Mouse (Mus musculus) liver, embryonic 12.5 days (tissue): ENCODE measurements around the gene Cyp2ab1. TPM values are rescaled to one million over a fixed set of nuclear protein-coding genes. Genes with fewer than 3 reads are reported as not detected.
A peak's percentile ranks its signal among the peaks of the same experiment; 100 is the strongest.
"Not testable (repeated sequence)": the region's sequence is repeated elsewhere in the genome, so short reads cannot be mapped to it uniquely, and the experiment has no call there.

Experiments used
- ATAC-seq: fragments of 200-750 bp; cut with Nextera tagmentation; 2 replicates; pipeline ENCODE4 v1.8.0; 2017; ENCODE audit warnings: moderate number of reproducible peaks, mild to moderate bottlenecking, moderate library complexity
- H3K27ac ChIP-seq: fragments of 300-500 bp; sonication (generic); 2 replicates; pipeline ENCODE4 v1.5.1; 2016; ENCODE audit warnings: mild to moderate bottlenecking
- H3K27me3 ChIP-seq: fragments of 300-500 bp; sonication (generic); replicated peaks from 2 replicates; pipeline ENCODE4 v1.6.1; 2016; ENCODE audit warnings: mild to moderate bottlenecking, moderate library complexity
- H3K36me3 ChIP-seq: fragments of 300-500 bp; sonication (generic); 2 replicates; pipeline ENCODE4 v1.6.1; 2016; ENCODE audit warnings: mild to moderate bottlenecking, moderate library complexity
- H3K4me1 ChIP-seq: fragments of 300-500 bp; sonication (generic); 2 replicates; pipeline ENCODE4 v1.6.1; 2016
- H3K4me2 ChIP-seq: fragments of 300-500 bp; sonication (generic); 2 replicates; pipeline ENCODE4 v1.6.1; 2016; ENCODE audit warnings: mild to moderate bottlenecking, moderate library complexity
- H3K4me3 ChIP-seq: fragments of 300-500 bp; sonication (generic); 2 replicates; pipeline ENCODE4 v1.5.1; 2016; ENCODE audit warnings: mild to moderate bottlenecking, moderate library complexity
- H3K9ac ChIP-seq: fragments of 300-500 bp; sonication (generic); 2 replicates; pipeline ENCODE4 v1.6.1; 2016; ENCODE audit warnings: mild to moderate bottlenecking, moderate library complexity
- H3K9me3 ChIP-seq: fragments of 300-500 bp; sonication (generic); replicated peaks from 2 replicates; pipeline ENCODE4 v1.6.1; 2016; ENCODE audit warnings: mild to moderate bottlenecking, moderate library complexity
- WGBS: fragments of 180-500 bp; shearing (Covaris S2); methylation state at CpG from one replicate; pipeline ENCODE4 v1.1.7; 2016; ENCODE audit not compliant: insufficient replicate concordance; 5-methylcytosine and 5-hydroxymethylcytosine counted together
- polyA plus RNA-seq: library from polyadenylated mRNA; unstranded; fragments of >200 nt; fragmentation: Nextera tagmentation; extraction: Ambion mirVana; gene quantifications from 2 replicates; pipeline ENCODE4 v1.2.1, GENCODE M21; 2016

The Cyp2ab1 gene
- not detected in 2 replicates for polyA plus RNA-seq

- no peak within 1 kb of the TSS for H3K4me2 ChIP-seq
- no peaks in the 10 kb centered on the region for H3K27me3 ChIP-seq
- H3K36me3 ChIP-seq: no peaks in the 10 kb centered on the region; the same call in 1 of the 2 replicates
- WGBS: 49% methylated on average over 5 of the region's 5 CpGs
- no peaks in the 10 kb centered on the region for H3K9me3 ChIP-seq
- no peaks in the 10 kb centered on the region for H3K4me1 ChIP-seq
- no peak within 1 kb of the TSS for H3K27ac ChIP-seq
- ATAC-seq: no peak
- H3K4me3 ChIP-seq: no peak within 1 kb of the TSS
- H3K9ac ChIP-seq: no peak within 1 kb of the TSS
Measured at GRCm38 (mm10) chr16:20325286-20325685, at the start of gene Cyp2ab1. Cyp2ab1 (minus strand) TSS chr16:20325404.

- peak overlapping the region; percentile 2; the same call in 1 of the 2 replicates for H3K4me2 ChIP-seq
- peaks cover 87% of the 10 kb centered on the region for H3K36me3 ChIP-seq
- no peaks in the 10 kb centered on the region for H3K27me3 ChIP-seq
- ATAC-seq: peak; percentile 78
- peak overlapping the region; percentile 47; the same call in 1 of the 2 replicates for H3K27ac ChIP-seq
- H3K9me3 ChIP-seq: no peaks in the 10 kb centered on the region
- no peak overlapping the region for H3K4me3 ChIP-seq
- 38% methylated on average over 4 of the region's 4 CpGs for WGBS
- H3K9ac ChIP-seq: no peak overlapping the region
- peaks cover 22% of the 10 kb centered on the region for H3K4me1 ChIP-seq
Measured at GRCm38 (mm10) chr16:20371731-20372130, 46.5 kb upstream of the Cyp2ab1 start.

GRCm38 (mm10) chr16:20368221-20368620 is 43.0 kb upstream of the Cyp2ab1 start:
- peaks cover 89% of the 10 kb centered on the region for H3K36me3 ChIP-seq
- no peak for ATAC-seq
- 83% methylated on average over 9 of the region's 9 CpGs for WGBS

GRCm38 (mm10) chr16:20362121-20362520 is 36.9 kb upstream of the Cyp2ab1 start:
- H3K9ac ChIP-seq: no peak overlapping the region
- 86% methylated on average over 11 of the region's 11 CpGs for WGBS
- no peak overlapping the region for H3K4me3 ChIP-seq
- H3K4me1 ChIP-seq: no peaks in the 10 kb centered on the region
- H3K27ac ChIP-seq: no peak overlapping the region
- H3K4me2 ChIP-seq: no peak overlapping the region
- H3K9me3 ChIP-seq: no peaks in the 10 kb centered on the region
- no peak for ATAC-seq
- peaks cover 90% of the 10 kb centered on the region for H3K36me3 ChIP-seq
- H3K27me3 ChIP-seq: no peaks in the 10 kb centered on the region

More at GRCm38 (mm10) chr16:20368221-20368620, 43.0 kb upstream of the Cyp2ab1 start:
- Histone ChIP-seq H3K4me3 (no peak overlapping the region), H3K9me3 (no peaks in the 10 kb centered on the region), H3K4me2 (no peak overlapping the region), H3K27me3 (no peaks in the 10 kb centered on the region), H3K27ac (no peak overlapping the region), H3K4me1 (peaks cover 22% of the 10 kb centered on the region), H3K9ac (no peak overlapping the region)

GRCm38 (mm10) chr16:20361496-20361895 is 36.3 kb upstream of the Cyp2ab1 start:
- H3K4me1 ChIP-seq, H3K4me3 ChIP-seq, H3K27ac ChIP-seq, H3K9me3 ChIP-seq, H3K27me3 ChIP-seq, H3K4me2 ChIP-seq, H3K9ac ChIP-seq, ATAC-seq: not testable (repeated sequence)
- peaks cover 88% of the 10 kb centered on the region for H3K36me3 ChIP-seq
- 74% methylated on average over 3 of the region's 3 CpGs for WGBS

GRCm38 (mm10) chr16:20359643-20360295 is 34.6 kb upstream of the Cyp2ab1 start:
- no peak overlapping the region for H3K4me2 ChIP-seq
- WGBS: 84% methylated on average over 9 of the region's 9 CpGs
- no peaks in the 10 kb centered on the region for H3K9me3 ChIP-seq
- H3K27me3 ChIP-seq: no peaks in the 10 kb centered on the region
- H3K9ac ChIP-seq: no peak overlapping the region
- H3K4me1 ChIP-seq: no peaks in the 10 kb centered on the region
- no peak overlapping the region for H3K27ac ChIP-seq
- H3K36me3 ChIP-seq: peaks cover 89% of the 10 kb centered on the region
- no peak overlapping the region for H3K4me3 ChIP-seq
- no peak for ATAC-seq

- H3K36me3 ChIP-seq: peaks cover 82% of the 10 kb centered on the region
- no peak overlapping the region for H3K27ac ChIP-seq
- H3K9ac ChIP-seq: no peak overlapping the region
- H3K27me3 ChIP-seq: no peaks in the 10 kb centered on the region
- no peaks in the 10 kb centered on the region for H3K4me1 ChIP-seq
- WGBS: 75% methylated on average over 5 of the region's 5 CpGs
- H3K4me3 ChIP-seq: no peak overlapping the region
- no peak for ATAC-seq
- no peak overlapping the region for H3K4me2 ChIP-seq
- no peaks in the 10 kb centered on the region for H3K9me3 ChIP-seq
Measured at GRCm38 (mm10) chr16:20357837-20358236, 32.6 kb upstream of the Cyp2ab1 start.

GRCm38 (mm10) chr16:20354762-20355161 is 29.6 kb upstream of the Cyp2ab1 start:
- no peak overlapping the region for H3K4me2 ChIP-seq
- no peaks in the 10 kb centered on the region for H3K9me3 ChIP-seq
- H3K27ac ChIP-seq: no peak overlapping the region
- H3K27me3 ChIP-seq: no peaks in the 10 kb centered on the region
- H3K4me1 ChIP-seq: no peaks in the 10 kb centered on the region
- H3K4me3 ChIP-seq: no peak overlapping the region
- no peak overlapping the region for H3K9ac ChIP-seq
- WGBS: 69% methylated on average over 2 of the region's 2 CpGs
- peaks cover 78% of the 10 kb centered on the region for H3K36me3 ChIP-seq
- no peak for ATAC-seq

- no peak overlapping the region for H3K4me2 ChIP-seq
- no peak overlapping the region for H3K4me3 ChIP-seq
- H3K4me1 ChIP-seq: no peaks in the 10 kb centered on the region
- H3K9me3 ChIP-seq: no peaks in the 10 kb centered on the region
- H3K27ac ChIP-seq: no peak overlapping the region
- ATAC-seq: no peak
- 68% methylated on average over 1 of the region's 1 CpGs for WGBS
- no peak overlapping the region for H3K9ac ChIP-seq
- H3K27me3 ChIP-seq: no peaks in the 10 kb centered on the region
- H3K36me3 ChIP-seq: peaks cover 75% of the 10 kb centered on the region
Measured at GRCm38 (mm10) chr16:20354011-20354410, 28.8 kb upstream of the Cyp2ab1 start.

- Histone ChIP-seq H3K4me2 (no peak overlapping the region), H3K27me3 (no peaks in the 10 kb centered on the region), H3K9ac (no peak overlapping the region), H3K9me3 (no peaks in the 10 kb centered on the region), H3K4me1 (no peaks in the 10 kb centered on the region), H3K27ac (no peak overlapping the region), H3K36me3 (peaks cover 52% of the 10 kb centered on the region), H3K4me3 (no peak overlapping the region)
- no peak for ATAC-seq
- WGBS: 72% methylated on average over 1 of the region's 1 CpGs
Measured at GRCm38 (mm10) chr16:20345464-20345863, 20.3 kb upstream of the Cyp2ab1 start.

GRCm38 (mm10) chr16:20338616-20339015 is 13.4 kb upstream of the Cyp2ab1 start:
- Histone ChIP-seq H3K9ac (no peak overlapping the region), H3K9me3 (no peaks in the 10 kb centered on the region), H3K36me3 (peaks cover 70% of the 10 kb centered on the region), H3K27ac (no peak overlapping the region), H3K27me3 (no peaks in the 10 kb centered on the region), H3K4me2 (no peak overlapping the region), H3K4me1 (no peaks in the 10 kb centered on the region), H3K4me3 (no peak overlapping the region)
- no peak for ATAC-seq
- WGBS: 87% methylated on average over 3 of the region's 3 CpGs

- WGBS: 82% methylated on average over 8 of the region's 8 CpGs
- Histone ChIP-seq H3K9me3 (no peaks in the 10 kb centered on the region), H3K27me3 (no peaks in the 10 kb centered on the region), H3K27ac (no peak overlapping the region), H3K36me3 (peaks cover 70% of the 10 kb centered on the region), H3K9ac (no peak overlapping the region), H3K4me3 (no peak overlapping the region), H3K4me1 (no peaks in the 10 kb centered on the region), H3K4me2 (no peak overlapping the region)
- ATAC-seq: no peak
Measured at GRCm38 (mm10) chr16:20334918-20335317, 9.7 kb upstream of the Cyp2ab1 start.

- no peak for ATAC-seq
- Histone ChIP-seq H3K36me3 (peaks cover 18% of the 10 kb centered on the region), H3K9ac (no peak overlapping the region), H3K27me3 (no peaks in the 10 kb centered on the region), H3K4me1 (no peaks in the 10 kb centered on the region), H3K4me2 (no peak overlapping the region), H3K27ac (no peak overlapping the region), H3K9me3 (no peaks in the 10 kb centered on the region), H3K4me3 (no peak overlapping the region)
- 77% methylated on average over 5 of the region's 5 CpGs for WGBS
Measured at GRCm38 (mm10) chr16:20328306-20328705, 3.1 kb upstream of the Cyp2ab1 start.
